Mouse (Mus musculus) hindbrain, embryonic 12.5 days (tissue): ENCODE results near the gene 1700066M21Rik. TPM values are rescaled to one million over a fixed set of nuclear protein-coding genes. Genes with fewer than 3 reads are reported as not detected.

ENCODE experiments used
- ATAC-seq: fragments of 200-750 bp; cut with Nextera tagmentation; 2 replicates; pipeline ENCODE4 v1.8.0; 2017; ENCODE audit warnings: moderate TSS enrichment; ENCODE audit not compliant: low FRiP score
- H3K27ac ChIP-seq: fragments of 300-500 bp; sonication (generic); 2 replicates; pipeline ENCODE4 v1.5.1; 2016; ENCODE audit warnings: mild to moderate bottlenecking
- H3K27me3 ChIP-seq: fragments of 300-500 bp; sonication (generic); 2 replicates; pipeline ENCODE4 v1.6.1; 2016; ENCODE audit warnings: mild to moderate bottlenecking
- H3K36me3 ChIP-seq: fragments of 300-500 bp; sonication (generic); 2 replicates; pipeline ENCODE4 v1.6.1; 2016; ENCODE audit warnings: mild to moderate bottlenecking
- H3K4me1 ChIP-seq: fragments of 300-500 bp; sonication (generic); 2 replicates; pipeline ENCODE4 v1.6.1; 2016
- H3K4me2 ChIP-seq: fragments of 300-500 bp; sonication (generic); replicated peaks from 2 replicates; pipeline ENCODE4 v1.6.1; 2016; ENCODE audit warnings: mild to moderate bottlenecking
- H3K4me3 ChIP-seq: fragments of 300-500 bp; sonication (generic); 2 replicates; pipeline ENCODE4 v1.5.1; 2016; ENCODE audit warnings: mild to moderate bottlenecking
- H3K9ac ChIP-seq: fragments of 300-500 bp; sonication (generic); 2 replicates; pipeline ENCODE4 v1.6.1; 2016; ENCODE audit warnings: mild to moderate bottlenecking, moderate library complexity
- H3K9me3 ChIP-seq: fragments of 300-500 bp; sonication (generic); replicated peaks from 2 replicates; pipeline ENCODE4 v1.6.1; 2016; ENCODE audit warnings: mild to moderate bottlenecking
- WGBS: fragments of 180-500 bp; shearing (Covaris S2); methylation state at CpG from one replicate; pipeline ENCODE4 v1.1.7; 2016; 5-methylcytosine and 5-hydroxymethylcytosine counted together
- polyA plus RNA-seq: library from polyadenylated mRNA; unstranded; fragments of >200 nt; fragmentation: Nextera tagmentation; extraction: Ambion mirVana; gene quantifications from 2 replicates; pipeline ENCODE4 v1.2.1, GENCODE M21; 2016

Gene 1700066M21Rik
- polyA plus RNA-seq, 1 experiment from 2014 or later, result 14.6 TPM

GRCm38 (mm10) chr1:57367446-57367845 is 10.0 kb upstream of the 1700066M21Rik start:
- no peaks in the 10 kb centered on the region for H3K9me3 ChIP-seq
- no peak overlapping the region for H3K4me2 ChIP-seq
- ATAC-seq, result no peak
- no peak overlapping the region for H3K27ac ChIP-seq
- H3K9ac ChIP-seq, result no peak overlapping the region
- H3K27me3 ChIP-seq, result no peaks in the 10 kb centered on the region
- WGBS, result 94% methylated on average over 3 of the region's 3 CpGs
- no peaks in the 10 kb centered on the region for H3K36me3 ChIP-seq
- no peak overlapping the region for H3K4me3 ChIP-seq
- H3K4me1 ChIP-seq, result no peaks in the 10 kb centered on the region

- 88% methylated on average over 4 of the region's 4 CpGs for WGBS
- H3K36me3 ChIP-seq, result no peaks in the 10 kb centered on the region
- H3K4me3 ChIP-seq, result no peak overlapping the region
- H3K4me1 ChIP-seq, result no peaks in the 10 kb centered on the region
- H3K9ac ChIP-seq, result no peak overlapping the region
- H3K27ac ChIP-seq, result no peak overlapping the region
- H3K4me2 ChIP-seq, result no peak overlapping the region
- ATAC-seq, result no peak
- no peaks in the 10 kb centered on the region for H3K27me3 ChIP-seq
- H3K9me3 ChIP-seq, result no peaks in the 10 kb centered on the region
Measured at GRCm38 (mm10) chr1:57369111-57369510, 8.3 kb upstream of the 1700066M21Rik start.

- 84% methylated on average over 4 of the region's 4 CpGs for WGBS
- Histone ChIP-seq H3K9ac (no peak overlapping the region), H3K36me3 (no peaks in the 10 kb centered on the region), H3K27me3 (no peaks in the 10 kb centered on the region), H3K27ac (no peak overlapping the region), H3K4me1 (no peaks in the 10 kb centered on the region), H3K9me3 (no peaks in the 10 kb centered on the region), H3K4me2 (no peak overlapping the region), H3K4me3 (no peak overlapping the region)
- ATAC-seq, result no peak
Measured at GRCm38 (mm10) chr1:57370451-57370850, 7.0 kb upstream of the 1700066M21Rik start.

- Histone ChIP-seq H3K9ac (no peak overlapping the region), H3K4me2 (no peak overlapping the region), H3K27ac (no peak overlapping the region), H3K4me1 (peaks cover 13% of the 10 kb centered on the region), H3K36me3 (no peaks in the 10 kb centered on the region), H3K9me3 (no peaks in the 10 kb centered on the region), H3K4me3 (no peak overlapping the region), H3K27me3 (no peaks in the 10 kb centered on the region)
- WGBS, result 96% methylated on average over 2 of the region's 2 CpGs
- ATAC-seq, result no peak
Measured at GRCm38 (mm10) chr1:57375276-57375675, 2.1 kb upstream of the 1700066M21Rik start.

- Histone ChIP-seq H3K4me1 (peaks cover 13% of the 10 kb centered on the region), H3K27ac (no peak overlapping the region), H3K9ac (no peak overlapping the region), H3K27me3 (no peaks in the 10 kb centered on the region), H3K9me3 (no peaks in the 10 kb centered on the region), H3K4me3 (peak overlapping the region; percentile 93), H3K4me2 (peak overlapping the region; percentile 93), H3K36me3 (no peaks in the 10 kb centered on the region)
- 70% methylated on average over 6 of the region's 6 CpGs for WGBS
- ATAC-seq, result no peak
Measured at GRCm38 (mm10) chr1:57376806-57377205, 614 bp upstream of the 1700066M21Rik start.

- H3K9me3 ChIP-seq, result no peaks in the 10 kb centered on the region
Measured at GRCm38 (mm10) chr1:57386519-57386918, 9.1 kb downstream of the 1700066M21Rik start.

GRCm38 (mm10) chr1:57387876-57388275 is 10.5 kb downstream of the 1700066M21Rik start:
- H3K4me3 ChIP-seq, result no peak overlapping the region
- no peak overlapping the region for H3K27ac ChIP-seq
- no peaks in the 10 kb centered on the region for H3K4me1 ChIP-seq
- no peak overlapping the region for H3K4me2 ChIP-seq
- peak; percentile 94 for ATAC-seq
- 61% methylated on average over 2 of the region's 2 CpGs for WGBS
- no peak overlapping the region for H3K9ac ChIP-seq
- no peaks in the 10 kb centered on the region for H3K27me3 ChIP-seq
- H3K36me3 ChIP-seq, result peaks cover 7% of the 10 kb centered on the region; the same call in 1 of the 2 replicates
- no peaks in the 10 kb centered on the region for H3K9me3 ChIP-seq

More at GRCm38 (mm10) chr1:57386519-57386918, 9.1 kb downstream of the 1700066M21Rik start:
- Histone ChIP-seq H3K4me1 (no peaks in the 10 kb centered on the region), H3K4me3 (no peak overlapping the region), H3K27ac (no peak overlapping the region), H3K27me3 (no peaks in the 10 kb centered on the region), H3K9ac (no peak overlapping the region), H3K36me3 (peaks cover 3% of the 10 kb centered on the region; the same call in 1 of the 2 replicates), H3K4me2 (no peak overlapping the region)
- ATAC-seq, result no peak

GRCm38 (mm10) chr1:57388402-57389155 is 11.2 kb downstream of the 1700066M21Rik start:
- 90% methylated on average over 8 of the region's 8 CpGs for WGBS
- no peak overlapping the region for H3K9ac ChIP-seq
- H3K4me1 ChIP-seq, result no peaks in the 10 kb centered on the region
- no peak overlapping the region for H3K4me3 ChIP-seq
- 0 out of 2 replicates have a peak, but pooled peaks have one; percentile 52 for ATAC-seq
- H3K27ac ChIP-seq, result no peak overlapping the region
- no peaks in the 10 kb centered on the region for H3K9me3 ChIP-seq
- no peak overlapping the region for H3K4me2 ChIP-seq
- H3K36me3 ChIP-seq, result peaks cover 7% of the 10 kb centered on the region; the same call in 1 of the 2 replicates
- H3K27me3 ChIP-seq, result no peaks in the 10 kb centered on the region

GRCm38 (mm10) chr1:57390993-57391790 is 13.8 kb downstream of the 1700066M21Rik start:
- 92% methylated on average over 4 of the region's 4 CpGs for WGBS

GRCm38 (mm10) chr1:57392417-57392816 is 15.0 kb downstream of the 1700066M21Rik start:
- H3K27ac ChIP-seq, result no peak overlapping the region
- H3K27me3 ChIP-seq, result no peaks in the 10 kb centered on the region
- ATAC-seq, result no peak
- 85% methylated on average over 4 of the region's 4 CpGs for WGBS
- no peaks in the 10 kb centered on the region for H3K4me1 ChIP-seq
- H3K9ac ChIP-seq, result no peak overlapping the region
- no peak overlapping the region for H3K4me3 ChIP-seq
- H3K9me3 ChIP-seq, result no peaks in the 10 kb centered on the region
- H3K36me3 ChIP-seq, result peaks cover 20% of the 10 kb centered on the region
- H3K4me2 ChIP-seq, result no peak overlapping the region

More at GRCm38 (mm10) chr1:57390993-57391790, 13.8 kb downstream of the 1700066M21Rik start:
- H3K4me1 ChIP-seq, result no peaks in the 10 kb centered on the region
- no peaks in the 10 kb centered on the region for H3K9me3 ChIP-seq
- H3K27ac ChIP-seq, result no peak overlapping the region
- H3K9ac ChIP-seq, result no peak overlapping the region
- no peak for ATAC-seq
- no peaks in the 10 kb centered on the region for H3K27me3 ChIP-seq
- peaks cover 14% of the 10 kb centered on the region for H3K36me3 ChIP-seq
- H3K4me3 ChIP-seq, result no peak overlapping the region
- no peak overlapping the region for H3K4me2 ChIP-seq

GRCm38 (mm10) chr1:57394051-57394450 is 16.6 kb downstream of the 1700066M21Rik start:
- Histone ChIP-seq H3K36me3 (peaks cover 23% of the 10 kb centered on the region), H3K9ac (no peak overlapping the region), H3K27ac (no peak overlapping the region), H3K9me3 (no peaks in the 10 kb centered on the region), H3K27me3 (no peaks in the 10 kb centered on the region), H3K4me2 (no peak overlapping the region), H3K4me3 (no peak overlapping the region), H3K4me1 (no peaks in the 10 kb centered on the region)
- 69% methylated on average over 3 of the region's 3 CpGs for WGBS
- no peak for ATAC-seq

GRCm38 (mm10) chr1:57400321-57400720 is 22.9 kb downstream of the 1700066M21Rik start:
- peaks cover under 1% of the 10 kb centered on the region; the same call in 1 of the 2 replicates for H3K4me1 ChIP-seq
- no peak overlapping the region for H3K27ac ChIP-seq
- ATAC-seq, result no peak
- H3K36me3 ChIP-seq, result peaks cover 29% of the 10 kb centered on the region
- no peaks in the 10 kb centered on the region for H3K27me3 ChIP-seq
- H3K4me3 ChIP-seq, result no peak overlapping the region
- H3K9ac ChIP-seq, result no peak overlapping the region
- H3K9me3 ChIP-seq, result no peaks in the 10 kb centered on the region
- H3K4me2 ChIP-seq, result no peak overlapping the region
- 86% methylated on average over 2 of the region's 2 CpGs for WGBS
